Mouse (Mus musculus) Patski (cell line): ENCODE measurements around the gene Tsga8. TPM values are rescaled to one million over a fixed set of nuclear protein-coding genes. Genes with fewer than 3 reads are reported as not detected.

Experiments
- ATAC-seq: fragments of 100-300 bp; one replicate; pipeline ENCODE4 v1.8.0; 2021
- CTCF ChIA-PET: fragments of 350-600 bp; sonication (Branson Sonifier 250); formaldehyde crosslinking; loops from one replicate; lab custom pipeline; 2022; ENCODE audit warnings: inconsistent platforms; lab: Charles Lee
- POLR2A ChIA-PET: fragments of 350-600 bp; sonication (Branson Sonifier 250); formaldehyde crosslinking; loops from one replicate; lab custom pipeline; 2022; ENCODE audit warnings: antibody characterized with exemption, inconsistent platforms; lab: Charles Lee
- DNase-seq: peaks from one replicate; pipeline ENCODE4 v3.0.0-alpha.2; 2011; ENCODE audit warnings: low read depth, low spot score
- H3K27me3 ChIP-seq: fragments of 371-371 bp; one replicate; pipeline ENCODE4 v1.5.1; 2021
- CTCF ChIP-seq: fragments of 100-300 bp; IDR thresholded peaks from one replicate; pipeline ENCODE4 v1.5.1; 2021
- in situ Hi-C: fragments of 300-500 bp; cut with MboI; formaldehyde crosslinking; loops from 3 replicates; pipeline ENCODE4 v1.11.1; 2018; ENCODE audit warnings: low pct_unique_long_range_greater_than_20kb, mixed read lengths
- polyA plus RNA-seq: library from polyadenylated mRNA; unstranded; gene quantifications from one replicate; pipeline ENCODE4 v1.2.3, GENCODE M21; 2021

Tsga8 gene
- not detected for polyA plus RNA-seq

GRCm38 (mm10) chrX:83487598-83487997 lies at the start of gene Tsga8:
Gene Tsga8, minus strand, starts transcription at chrX:83487924.
- CTCF ChIA-PET = no interaction called here
- in situ Hi-C loops = no loop called here
- TF ChIP-seq CTCF = no peak
- POLR2A ChIA-PET = no interaction called here
- peaks cover 22% of the 10 kb centered on the region for H3K27me3 ChIP-seq
- DNase-seq (no peak), ATAC-seq (no peak)
